Mouse (Mus musculus) retina, adult 2 months (tissue): ENCODE data around the gene Slc25a45.

Experiments used
- DNase-seq: peaks from one replicate; pipeline ENCODE4 v3.0.0-alpha.2; 2012; ENCODE audit warnings: low read depth, low spot score

Gene Slc25a45

DNA sequence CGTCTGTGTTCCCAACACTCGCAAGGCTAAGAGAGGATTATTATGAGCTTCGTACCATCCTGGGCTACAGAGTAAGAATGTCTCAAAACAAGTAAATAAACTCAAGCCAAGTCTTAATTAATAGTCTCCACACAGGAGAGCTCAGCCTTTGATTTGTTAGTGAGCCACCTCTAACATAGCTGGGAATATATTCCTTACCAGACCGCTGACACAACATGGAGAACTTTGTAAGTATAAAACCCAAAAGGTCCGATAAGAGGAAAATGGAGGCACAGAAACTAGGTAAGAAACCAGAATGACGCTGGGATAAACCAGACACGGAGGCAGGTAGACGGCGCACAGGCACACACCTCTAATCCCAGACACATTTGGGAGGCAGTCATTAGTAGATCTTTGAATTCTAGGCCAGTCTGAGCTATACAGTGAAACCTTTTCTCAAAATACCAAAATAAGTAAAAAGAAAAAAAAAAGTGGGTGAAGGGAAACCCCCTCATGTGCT lies 36.7 kb upstream of the Slc25a45 start:
- DNase-seq, result no peak

DNA sequence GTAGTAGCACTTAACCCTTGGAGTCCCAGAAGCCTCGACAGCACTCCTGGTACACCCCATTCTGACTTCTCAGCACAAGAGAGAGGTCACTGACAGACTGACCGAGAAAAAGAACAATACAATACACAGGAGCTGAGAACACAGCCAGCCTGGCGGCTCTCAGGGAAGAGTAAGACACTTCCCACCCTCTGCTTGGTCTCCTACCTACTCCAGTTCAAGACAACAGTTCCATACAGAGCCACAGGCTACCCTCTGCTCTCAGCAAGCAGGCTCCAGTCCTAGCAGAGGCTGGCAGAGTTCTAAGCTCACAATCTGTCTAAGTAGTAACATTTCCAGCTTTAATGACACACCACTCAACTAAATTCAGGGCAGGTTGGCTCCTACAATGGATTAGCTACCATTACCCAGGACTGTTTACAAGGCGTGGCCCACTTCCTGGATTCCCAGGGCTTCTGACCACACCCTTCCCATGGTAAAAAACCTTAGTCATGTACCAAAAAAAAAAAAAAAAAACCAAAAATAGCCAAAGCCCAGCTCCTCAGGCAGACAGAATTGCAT lies 36.1 kb upstream of the Slc25a45 start:
- no peak for DNase-seq

DNA sequence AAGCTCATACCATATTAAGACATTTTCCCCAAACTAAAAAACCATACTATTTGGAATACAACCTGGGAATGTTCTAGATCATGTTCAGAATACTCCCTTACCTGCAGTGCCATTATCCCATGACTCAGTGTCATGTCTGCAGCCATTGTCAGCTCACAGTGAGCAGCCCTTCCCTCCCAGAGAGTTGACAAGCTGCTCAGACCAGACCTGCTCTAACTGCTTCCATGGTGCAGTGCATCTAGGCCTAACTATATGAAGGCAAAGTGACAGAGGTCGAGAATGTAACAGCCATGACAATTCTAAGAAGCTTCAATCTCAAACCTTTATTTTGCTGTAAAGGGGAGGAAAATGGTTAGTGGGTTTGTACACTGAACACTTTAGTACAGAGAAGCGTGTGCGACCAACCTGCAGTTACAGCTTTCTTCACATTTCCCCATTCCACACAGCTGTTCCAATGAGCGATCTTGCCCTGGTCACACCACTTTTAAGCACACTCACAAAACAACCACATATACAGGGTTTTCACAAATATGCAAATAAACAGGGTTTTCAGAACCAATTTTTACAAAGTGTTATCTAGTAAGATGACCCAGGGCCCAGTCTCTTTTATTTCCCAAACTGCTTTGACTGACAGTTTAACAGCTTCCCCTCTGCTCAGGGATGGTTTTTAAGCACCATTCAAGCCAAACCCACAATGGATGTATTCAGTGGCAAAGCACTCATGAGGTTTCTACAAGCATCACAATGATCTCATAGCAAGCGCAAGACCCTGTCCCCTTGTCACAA lies 35.4 kb upstream of the Slc25a45 start:
- no peak for DNase-seq

DNA sequence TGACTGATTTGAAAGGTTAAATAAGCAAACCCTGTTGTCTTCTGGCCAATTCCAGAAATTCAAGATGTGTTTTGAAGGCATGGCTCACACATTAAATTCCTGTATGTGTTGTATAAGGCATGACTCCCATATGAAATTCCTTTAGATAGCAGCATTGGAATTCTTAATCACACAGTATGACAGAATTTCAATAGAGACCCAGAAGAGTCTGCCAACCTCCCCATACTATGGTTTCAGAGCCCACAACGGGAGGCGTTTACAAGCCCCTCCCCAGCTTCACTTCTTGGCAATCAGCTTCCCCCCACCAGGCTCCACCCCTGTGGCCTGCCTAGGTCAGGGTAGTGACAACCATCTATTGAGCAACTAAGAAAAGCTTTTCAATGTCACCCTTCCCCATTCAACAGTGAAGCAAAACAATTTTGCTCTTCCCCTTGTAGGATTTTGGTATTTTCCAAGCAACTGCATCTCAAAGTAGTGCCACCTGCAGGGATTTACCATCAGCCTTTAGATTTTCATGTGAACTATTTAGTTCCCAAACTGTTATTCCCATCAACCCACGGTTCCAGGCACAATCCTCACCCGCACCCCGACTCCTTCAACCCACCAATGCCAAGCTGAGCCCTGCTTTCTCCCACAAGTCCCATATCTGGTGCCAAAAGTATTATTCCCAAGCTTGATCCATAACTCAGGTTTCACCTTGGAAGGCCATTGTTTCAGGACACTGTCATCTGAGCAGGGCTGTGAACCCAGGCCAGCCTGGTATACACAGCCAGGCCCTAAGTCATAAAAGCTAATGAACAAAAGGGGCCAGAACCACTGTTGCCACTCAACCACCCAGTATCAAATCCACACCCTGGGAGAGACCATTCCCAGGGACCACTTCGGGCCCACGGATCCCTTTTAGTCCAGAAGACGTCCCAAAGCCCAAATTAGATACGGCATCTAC lies 34.5 kb upstream of the Slc25a45 start:
- DNase-seq, result no peak

DNA sequence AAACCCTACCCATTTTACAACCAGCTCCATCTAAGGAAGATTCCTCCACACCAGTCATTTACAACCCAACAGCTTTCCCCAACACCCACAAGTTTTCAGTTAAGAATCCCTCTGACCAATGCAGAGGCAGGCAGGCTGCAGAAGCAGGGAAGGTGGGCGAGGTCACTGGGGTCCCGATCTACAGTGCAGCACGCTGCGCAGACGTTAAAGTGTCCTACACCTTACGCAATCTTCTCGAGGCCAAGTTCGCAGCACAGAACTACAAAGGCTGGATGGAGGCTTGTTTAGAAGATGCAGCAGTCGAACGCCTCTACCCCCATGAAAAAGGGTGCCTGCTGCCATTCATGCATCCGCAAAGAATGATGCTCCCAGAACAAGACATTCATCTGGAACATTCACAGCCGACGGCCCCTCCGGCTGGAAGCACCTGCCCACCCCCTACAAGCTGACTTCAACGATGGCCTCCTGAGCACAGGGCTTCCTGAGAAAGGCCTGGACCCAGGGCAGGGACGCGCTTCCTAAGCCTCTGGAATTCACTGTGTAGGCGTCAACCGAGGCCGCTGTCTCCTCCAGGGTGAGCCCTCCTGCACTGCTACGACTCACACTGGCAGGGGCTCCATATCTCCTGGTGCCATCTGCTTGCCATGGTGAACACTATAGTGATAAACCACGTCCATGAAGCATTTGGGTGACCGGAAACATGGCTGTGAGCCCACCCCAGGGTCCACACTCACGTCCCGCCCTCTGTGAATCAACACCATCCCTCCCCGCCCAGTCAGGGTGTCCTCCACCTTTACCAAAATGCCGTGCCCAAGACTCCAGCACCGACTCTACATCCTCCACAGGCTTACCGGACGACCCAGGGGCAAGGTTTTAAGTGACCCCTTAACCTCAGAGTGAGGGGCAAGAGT lies 33.6 kb upstream of the Slc25a45 start:
- no peak for DNase-seq

DNA sequence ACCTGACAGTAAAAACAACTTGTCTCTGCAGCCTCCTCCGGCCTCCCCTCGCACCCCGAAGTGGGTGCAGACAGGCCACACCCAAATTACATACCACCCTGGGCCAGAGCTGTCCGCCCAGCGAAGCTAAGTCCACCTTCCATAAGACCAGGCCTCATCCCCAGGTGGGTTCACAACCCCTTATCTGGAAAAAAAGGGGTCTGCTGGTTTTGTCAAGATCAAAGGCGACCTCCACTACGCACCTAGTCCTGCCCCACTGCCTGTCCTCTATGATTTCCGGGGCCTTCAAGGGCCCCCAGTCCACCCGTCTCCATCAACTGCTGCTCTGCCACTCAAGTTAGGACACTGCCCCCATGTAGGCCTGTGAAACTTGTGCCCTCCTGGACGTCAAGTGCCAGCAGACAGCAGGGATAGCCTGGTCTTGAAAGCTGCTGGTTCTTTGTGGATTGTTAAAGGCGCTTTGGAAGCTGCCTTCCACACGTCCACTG lies 32.7 kb upstream of the Slc25a45 start:
- no peak for DNase-seq

DNA sequence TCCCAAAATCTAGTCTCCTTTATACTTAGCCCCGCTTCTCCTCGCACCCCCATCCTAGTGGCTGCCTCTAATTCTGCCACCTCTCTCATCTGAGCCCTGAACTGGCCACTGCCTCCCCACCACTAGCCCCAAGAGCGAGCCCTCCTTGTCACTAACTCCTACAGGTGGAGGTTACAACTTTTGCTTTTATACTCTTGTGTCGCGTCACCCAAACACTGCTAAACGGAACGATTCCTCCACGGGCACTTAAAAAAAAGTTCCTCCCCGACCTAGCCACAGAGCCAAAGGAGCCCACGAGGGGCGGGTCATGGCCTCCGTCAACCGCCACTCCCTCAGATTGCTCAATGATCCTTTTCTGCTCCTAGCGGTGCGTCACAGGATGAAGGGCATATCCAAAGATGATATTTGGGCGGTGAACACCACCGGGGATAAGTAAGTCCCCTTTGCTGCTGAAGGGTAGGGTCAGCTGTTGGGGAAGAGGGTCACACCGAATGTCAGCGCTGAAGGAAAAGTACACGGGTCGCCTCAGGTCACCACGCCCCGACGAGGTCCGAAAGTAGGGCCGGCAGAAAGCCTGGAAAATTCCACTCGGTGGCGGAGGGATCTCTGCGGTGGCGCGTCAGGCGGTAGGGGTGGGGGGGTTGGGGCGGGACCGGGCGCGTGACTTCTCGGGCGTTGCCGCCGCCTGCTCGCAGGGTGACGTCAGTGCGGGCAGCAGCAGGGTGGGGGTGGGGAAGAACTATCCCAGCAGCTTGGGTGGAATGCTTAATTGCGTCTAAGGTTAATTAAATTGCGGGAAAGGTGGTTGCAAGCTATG lies 32.1 kb upstream of the Slc25a45 start:
- peak; percentile 86 for DNase-seq

DNA sequence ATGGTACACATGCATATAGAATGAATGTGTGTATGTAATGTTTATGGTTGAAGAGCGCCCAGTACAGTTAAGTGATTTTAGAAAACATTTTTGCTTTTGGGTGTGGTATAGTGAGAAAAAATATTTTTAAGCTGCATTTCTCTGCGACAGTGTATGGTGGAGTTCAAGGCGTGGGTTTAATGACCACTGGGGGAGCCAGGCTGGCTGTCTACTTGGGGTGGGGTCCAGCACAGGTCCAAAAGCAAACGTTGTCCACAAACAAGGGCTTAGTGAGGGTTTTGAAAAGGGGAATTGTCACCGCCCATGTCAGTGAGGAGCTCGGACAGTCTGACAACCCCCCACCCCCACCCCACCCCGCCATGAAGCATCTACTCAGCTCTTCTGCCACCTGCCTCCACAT lies 31.5 kb upstream of the Slc25a45 start:
- DNase-seq, result no peak

DNA sequence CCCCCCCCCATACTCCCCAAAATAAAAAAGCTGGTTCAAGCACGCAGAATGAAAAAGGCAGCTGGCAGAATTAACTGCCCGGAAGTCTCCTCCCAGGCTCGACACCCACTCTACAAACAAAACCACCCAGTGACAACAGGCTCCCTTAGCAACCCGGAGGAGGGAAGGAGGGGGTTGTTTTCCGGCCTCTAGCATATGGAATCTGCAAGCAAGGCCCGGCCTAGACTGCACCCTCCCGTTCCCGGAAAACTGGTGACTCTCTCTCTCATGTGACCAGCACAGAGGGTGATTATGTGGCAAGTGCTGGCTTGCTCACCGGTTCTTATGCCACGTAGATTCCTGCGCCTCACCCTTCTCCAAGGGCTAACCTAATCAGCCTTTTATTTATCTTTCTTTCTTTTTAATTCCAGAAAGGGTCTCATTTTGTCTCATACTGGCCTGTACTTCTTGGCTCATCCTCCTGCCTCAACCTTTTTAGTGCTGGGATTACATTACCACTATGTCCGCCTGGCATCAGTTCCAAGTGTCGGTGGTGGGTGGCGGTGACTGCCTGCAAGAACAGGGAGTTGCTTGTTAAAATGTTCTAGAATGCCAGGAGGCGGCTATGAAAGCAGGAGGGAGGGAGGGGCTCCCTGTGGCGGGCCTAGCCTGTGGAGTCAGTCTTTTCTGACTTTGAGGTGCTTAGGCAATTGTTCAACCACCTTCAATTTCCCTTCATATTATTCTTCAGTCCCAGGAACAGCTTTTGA lies 30.9 kb upstream of the Slc25a45 start:
- DNase-seq, result peak; percentile 59

DNA sequence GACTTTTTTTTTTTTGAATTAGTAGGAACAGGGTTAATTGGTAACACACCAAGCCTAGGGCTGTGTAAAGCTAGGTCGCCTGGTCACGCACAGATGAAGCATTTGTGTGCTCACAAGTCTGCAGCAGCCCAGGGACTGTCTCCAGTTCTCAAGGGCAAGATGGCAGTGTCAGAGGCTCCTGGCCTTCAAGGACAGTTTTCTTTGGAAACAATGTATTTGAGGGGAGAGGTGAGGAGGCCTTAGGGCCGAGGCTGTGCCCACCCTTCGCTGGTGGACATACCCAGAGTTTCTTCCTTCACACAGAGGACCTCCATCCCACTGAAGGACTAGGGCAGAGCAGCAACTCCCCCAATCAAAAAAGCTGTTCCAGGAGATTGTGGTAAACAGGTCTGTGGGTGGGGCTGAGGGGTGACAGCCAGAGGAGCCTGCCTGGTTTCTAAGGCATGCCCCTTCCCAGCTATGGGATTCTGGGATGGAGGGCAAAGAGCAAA lies 30.3 kb upstream of the Slc25a45 start:
- no peak for DNase-seq

DNA sequence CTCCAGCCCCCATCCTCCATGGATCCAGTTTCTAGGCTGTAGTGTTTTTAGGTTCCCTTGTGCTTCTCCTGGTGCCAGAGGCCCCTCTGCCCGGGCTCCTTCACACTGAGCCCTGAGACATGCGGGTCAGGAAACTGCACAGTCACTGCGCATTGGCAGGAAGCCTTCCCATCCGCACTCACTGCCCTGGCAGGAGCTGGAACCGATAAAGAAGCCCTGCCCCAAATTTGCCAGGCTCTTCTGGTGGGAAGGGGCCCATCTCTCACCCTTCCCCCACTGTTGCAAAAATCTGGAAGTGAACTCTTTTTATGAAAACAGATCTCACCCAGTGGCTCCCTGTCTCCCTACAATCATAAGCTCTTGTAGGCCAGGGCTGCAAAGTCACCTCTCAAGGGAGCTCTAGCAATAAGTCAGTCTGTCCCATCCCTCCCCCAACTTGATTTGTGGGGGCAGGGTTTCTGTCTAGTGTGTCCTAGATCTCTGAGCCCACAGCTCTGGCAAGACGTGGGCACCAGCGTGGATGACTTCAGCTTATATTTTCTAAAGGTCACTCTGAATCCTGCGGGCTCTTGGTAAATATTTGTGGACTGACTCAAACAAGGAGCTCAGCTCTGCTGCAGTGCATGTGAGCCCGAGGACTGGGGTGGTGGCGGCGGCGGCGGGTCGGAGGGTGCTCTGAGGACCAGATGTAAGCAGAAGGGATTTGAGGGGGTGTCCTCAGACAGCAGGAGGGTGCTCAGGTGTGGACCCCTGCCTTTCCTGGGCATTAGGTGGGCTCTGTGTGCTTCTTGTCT lies 29.4 kb upstream of the Slc25a45 start:
- no peak for DNase-seq

DNA sequence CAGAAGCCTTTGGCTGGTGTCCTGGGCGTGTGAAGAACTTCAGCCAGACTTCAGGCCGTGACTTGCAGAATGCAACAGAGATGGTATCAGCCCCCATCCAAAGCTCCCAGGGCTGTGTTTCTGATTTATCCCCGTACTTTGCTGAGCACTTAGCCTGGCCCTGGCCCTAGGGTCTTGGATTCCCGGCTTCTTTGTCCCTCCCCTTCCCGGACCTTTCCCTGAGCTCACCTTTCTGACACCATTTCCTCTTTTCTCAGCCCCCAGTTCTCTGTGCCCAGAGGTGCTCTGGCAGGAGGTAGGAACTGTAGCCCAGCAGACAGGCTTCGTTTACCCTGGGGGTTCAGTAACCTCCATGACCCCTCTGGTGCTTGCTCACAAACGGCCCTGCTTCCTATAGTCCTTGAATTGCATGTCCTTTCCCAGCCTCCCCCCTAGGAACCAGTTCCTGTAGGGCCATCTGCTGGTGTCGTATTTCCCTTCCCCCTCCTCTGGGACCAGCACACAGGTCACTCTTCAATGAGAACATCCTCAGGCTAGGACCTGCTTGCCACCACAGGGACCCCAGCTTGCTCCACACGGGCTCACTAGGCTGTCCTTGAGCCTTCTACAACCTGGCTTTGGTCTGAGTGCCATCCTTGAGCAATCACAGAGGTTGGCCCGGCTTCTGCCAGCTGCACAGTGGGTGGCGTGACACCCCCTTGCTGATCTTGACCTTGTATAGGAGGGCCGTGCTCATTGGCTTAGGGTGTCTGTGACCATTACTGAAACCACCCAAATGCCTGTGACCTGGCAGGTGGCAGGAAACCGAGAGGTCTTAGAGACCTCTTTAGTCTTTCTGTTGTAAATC lies 28.6 kb upstream of the Slc25a45 start:
- DNase-seq, result no peak

DNA sequence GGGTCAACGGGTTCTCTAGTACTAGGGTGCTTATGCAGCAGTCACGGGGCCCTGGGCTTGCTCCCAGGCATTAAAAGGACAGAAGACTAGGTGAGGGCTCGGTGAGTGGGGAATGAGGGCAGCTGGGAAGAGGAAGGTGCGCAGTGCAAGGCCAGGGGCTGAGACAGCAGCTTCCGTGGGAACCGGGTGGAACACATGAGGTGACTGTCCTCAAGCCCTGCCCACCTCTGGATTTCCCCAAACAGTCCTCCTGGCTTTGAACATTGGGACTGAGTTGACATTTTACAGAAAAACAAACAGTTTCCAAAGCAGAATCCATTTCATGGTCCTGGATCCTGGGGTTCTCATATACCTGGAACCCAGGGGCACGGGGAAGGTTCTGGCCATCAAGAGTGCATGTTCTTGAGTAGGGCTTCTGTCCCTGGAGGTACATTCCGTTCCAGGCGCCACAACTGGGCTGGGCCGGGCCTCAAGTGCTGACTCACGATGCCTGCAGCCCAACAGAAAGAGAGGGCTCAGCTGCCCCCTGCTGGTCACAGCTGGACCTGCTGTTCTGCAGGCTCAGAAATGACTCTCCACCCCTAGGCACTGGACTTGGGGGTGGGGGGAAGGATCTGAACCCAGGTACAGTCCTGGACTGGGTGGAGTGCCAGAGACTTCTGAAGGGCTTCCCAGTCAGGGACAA lies 27.6 kb upstream of the Slc25a45 start:
- DNase-seq, result peak; percentile 72

DNA sequence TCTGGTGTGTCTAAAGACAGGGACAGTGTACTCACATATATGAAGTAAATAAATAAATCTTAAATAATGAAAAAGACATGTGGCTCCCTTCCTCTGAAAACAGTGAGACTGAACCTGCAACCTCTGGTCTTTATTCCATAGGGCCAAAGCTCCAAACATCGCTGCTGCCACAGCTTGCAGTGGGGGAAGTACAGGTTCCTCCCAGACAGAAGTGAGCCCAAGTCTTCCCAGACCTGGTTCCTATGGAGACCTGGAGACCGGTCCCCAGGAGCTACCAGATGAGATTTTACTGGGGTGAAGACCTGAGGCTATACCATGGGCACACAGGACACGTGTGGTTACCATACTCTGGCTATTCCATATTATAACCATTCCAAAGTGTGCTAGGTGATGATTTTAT lies 26.7 kb upstream of the Slc25a45 start:
- DNase-seq, result no peak

DNA sequence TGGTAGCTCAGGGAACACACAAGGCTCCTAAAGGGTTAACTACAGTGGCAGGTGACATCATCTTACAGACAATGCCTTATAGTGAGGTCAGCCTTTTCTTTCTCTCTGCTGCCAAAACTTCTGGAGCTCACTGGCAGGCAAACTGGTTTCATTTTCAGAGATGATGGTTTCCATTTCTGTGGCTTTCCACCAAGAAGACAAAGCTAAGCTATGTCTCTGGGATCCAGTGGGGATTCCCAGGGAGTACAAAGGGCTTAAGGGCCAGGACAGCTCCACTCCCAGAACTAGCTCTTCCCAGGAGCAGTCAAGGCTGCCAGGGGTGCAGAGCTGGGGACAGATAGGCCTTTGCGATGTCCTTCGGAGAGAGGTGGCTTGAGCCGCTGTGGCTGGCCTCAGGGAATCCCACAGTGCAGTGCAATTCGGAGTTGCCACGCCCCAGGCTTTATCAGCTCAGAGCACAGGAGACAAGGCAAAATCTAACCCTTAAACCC lies 26.1 kb upstream of the Slc25a45 start:
- no peak for DNase-seq

DNA sequence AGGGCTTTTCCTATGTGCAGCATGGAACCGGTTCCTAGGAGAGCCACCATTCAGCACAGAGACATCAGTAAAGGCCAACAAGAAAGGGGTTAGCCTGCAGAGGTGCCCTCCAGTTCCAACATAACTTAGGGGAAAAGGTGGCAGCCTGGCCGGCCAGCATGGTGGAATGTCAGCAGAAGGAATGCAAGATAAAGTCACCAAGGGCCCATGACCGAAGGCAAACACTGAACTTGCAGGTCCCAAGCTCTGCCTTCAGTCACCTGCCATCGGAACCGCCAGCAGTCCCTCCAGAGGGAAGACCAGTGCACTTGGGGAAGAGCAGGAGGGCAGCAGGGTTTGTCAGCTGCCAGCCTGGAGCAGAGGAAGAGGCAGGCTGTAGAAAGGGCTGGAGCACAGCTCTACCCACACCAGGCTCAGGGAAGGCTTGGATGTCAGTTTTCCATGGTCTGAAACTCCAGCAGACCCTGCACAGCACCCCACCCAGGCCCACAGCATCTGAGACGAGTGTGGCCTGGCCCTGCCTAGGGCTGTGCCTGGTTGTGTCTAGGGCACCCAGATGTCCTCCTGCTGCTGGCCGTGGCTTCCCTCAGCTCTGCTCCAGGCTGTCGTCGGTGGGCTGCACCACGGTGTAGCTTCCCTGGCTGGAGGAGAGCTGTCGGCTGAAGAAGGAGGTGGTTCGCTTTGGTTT lies 25.4 kb upstream of the Slc25a45 start:
- DNase-seq, result no peak
